Comparison of ENCODE assay signal across 9 mouse cellular contexts in the genomic region with DNA sequence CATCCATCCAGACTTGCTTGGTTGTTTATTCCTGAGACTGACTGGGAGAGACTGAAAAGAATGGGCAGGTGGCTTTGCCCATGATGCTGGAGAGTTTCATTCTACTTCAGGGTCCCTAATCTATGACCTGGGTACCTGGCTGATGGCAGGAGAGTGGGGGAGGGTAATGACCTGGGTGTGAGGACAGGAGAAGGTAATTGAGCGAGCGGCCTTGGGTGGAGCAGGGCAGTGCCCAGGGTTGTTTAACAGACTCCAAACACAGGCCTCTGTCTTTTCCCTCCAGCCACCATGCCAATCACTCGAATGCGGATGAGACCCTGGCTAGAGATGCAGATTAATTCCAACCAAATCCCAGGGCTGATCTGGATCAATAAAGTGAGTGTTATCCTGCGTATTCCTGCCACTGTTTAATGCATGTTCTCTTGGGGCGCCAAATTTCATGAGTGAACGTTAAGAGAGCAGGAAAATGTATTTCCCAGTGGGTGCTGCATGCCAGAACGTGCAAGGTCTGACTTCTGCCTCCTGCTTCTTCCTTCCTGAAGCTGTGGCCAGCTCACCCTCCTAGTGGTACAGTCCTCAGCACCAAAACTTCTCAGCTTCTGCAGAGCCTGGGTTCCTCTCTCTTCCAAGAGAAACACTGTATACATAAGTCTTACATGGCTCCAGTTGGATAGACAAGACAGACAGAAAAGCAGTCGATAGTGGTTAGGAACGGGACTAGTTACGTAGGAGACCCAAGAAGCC. TPM values are rescaled to one million over a fixed set of nuclear protein-coding genes. Genes with fewer than 3 reads are reported as not detected.
DNase-seq lines count a peak whose midpoint lies in the region; ATAC-seq and TF ChIP-seq lines count a peak whose summit lies in the region.
"Had no signal": no experiment of that assay in that cellular context is flagged by ENCODE, and none has a peak within 500 bp of the region (broad histone marks: within the 10 kb centered on the region; RNA-seq: fewer than 3 reads in every experiment).

No protein-coding gene starts in this region.

- H3K9ac ChIP-seq in kidney, postnatal 0 days (ENCODE audit: low read depth, low read length): no peak overlapping the region
- H3K9ac ChIP-seq in hindbrain, embryonic 14.5 days: no peak overlapping the region
- H3K9ac ChIP-seq in midbrain, embryonic 13.5 days (replicated peaks): no peak overlapping the region

- no peaks in the 10 kb centered on the region; the same call in 1 of the 2 replicates for H3K4me1 ChIP-seq in kidney, postnatal 0 days (replicated peaks; ENCODE audit: insufficient read depth, low read length)
- H3K4me1 ChIP-seq in cortical plate, adult 2 months (ENCODE audit: control insufficient read depth, insufficient read depth, low read length): no peaks in the 10 kb centered on the region
- peaks cover 6% of the 10 kb centered on the region; the same call in 1 of the 2 replicates for H3K4me1 ChIP-seq in hindbrain, embryonic 14.5 days (replicated peaks; ENCODE audit: control insufficient read depth, insufficient read depth, low read length)
- peaks cover 5% of the 10 kb centered on the region; the same call in 1 of the 2 replicates for H3K4me1 ChIP-seq in midbrain, embryonic 13.5 days (replicated peaks)

- no peak for DNase-seq in kidney, postnatal 0 days (ENCODE audit: low spot score)
- no peak for DNase-seq in kidney, adult 18-20 months
- DNase-seq in hindbrain, embryonic 14.5 days (ENCODE audit: low spot score): no peak
- DNase-seq in urinary bladder, postnatal 10 days (ENCODE audit: low spot score): no peak
- DNase-seq in urinary bladder, adult 2 months (ENCODE audit: low spot score): no peak

- H3K4me3 ChIP-seq in kidney, postnatal 0 days (replicated peaks; ENCODE audit: low read depth, low read length): peak overlapping the region; percentile 68
- H3K4me3 ChIP-seq in cortical plate, adult 2 months (ENCODE audit: insufficient read depth, low read length): peak overlapping the region; percentile 82; the same call in 1 of the 2 replicates
- H3K4me3 ChIP-seq in hindbrain, embryonic 14.5 days (replicated peaks; ENCODE audit: low read length): 0 out of 2 replicates have a peak overlapping the region, but pooled peaks have one; percentile 77
- peak overlapping the region; percentile 68 for H3K4me3 ChIP-seq in midbrain, embryonic 13.5 days (replicated peaks)

- H3K27ac ChIP-seq in kidney, postnatal 0 days: no peak overlapping the region
- H3K27ac ChIP-seq in cortical plate, adult 2 months (ENCODE audit: insufficient read depth, low read length): no peak overlapping the region
- no peak overlapping the region for H3K27ac ChIP-seq in hindbrain, embryonic 14.5 days
- H3K27ac ChIP-seq in midbrain, embryonic 13.5 days: no peak overlapping the region

- TF ChIP-seq POLR2A in cortical plate, adult 2 months (IDR thresholded peaks at IDR 0.05; ENCODE audit: extremely low read depth, insufficient read depth, low read length): no peak

- TF ChIP-seq CTCF in kidney, postnatal 0 days (IDR thresholded peaks at IDR 0.05; ENCODE audit: low read depth): no peak
- TF ChIP-seq CTCF in cortical plate, adult 2 months (IDR thresholded peaks at IDR 0.05; ENCODE audit: extremely low read depth, insufficient read depth, low read length): no peak

- H3K4me2 ChIP-seq in kidney, postnatal 0 days (ENCODE audit: low read length): peak overlapping the region; percentile 76
- peak overlapping the region; percentile 99; the same call in 1 of the 2 replicates for H3K4me2 ChIP-seq in hindbrain, embryonic 14.5 days (replicated peaks)
- peak overlapping the region; percentile 99 for H3K4me2 ChIP-seq in midbrain, embryonic 13.5 days (replicated peaks)

- H3K27me3 ChIP-seq in kidney, postnatal 0 days (ENCODE audit: insufficient read depth, low read length): no peaks in the 10 kb centered on the region
- H3K27me3 ChIP-seq in hindbrain, embryonic 14.5 days (ENCODE audit: control insufficient read depth, insufficient read depth, low read length): peaks cover 26% of the 10 kb centered on the region
- H3K27me3 ChIP-seq in midbrain, embryonic 13.5 days: peaks cover 37% of the 10 kb centered on the region

- WGBS in kidney, postnatal 0 days: 82% methylated on average over 11 of the region's 11 CpGs
- 84% methylated on average over 11 of the region's 11 CpGs for WGBS in hindbrain, embryonic 14.5 days
- WGBS in midbrain, embryonic 13.5 days: 82% methylated on average over 11 of the region's 11 CpGs

- H3K36me3 ChIP-seq in kidney, postnatal 0 days (ENCODE audit: insufficient read depth, low read length): peaks cover 15% of the 10 kb centered on the region
- H3K36me3 ChIP-seq in hindbrain, embryonic 14.5 days (replicated peaks; ENCODE audit: control insufficient read depth, insufficient read depth): no peaks in the 10 kb centered on the region
- H3K36me3 ChIP-seq in midbrain, embryonic 13.5 days: no peaks in the 10 kb centered on the region

- H3K9me3 ChIP-seq in kidney, postnatal 0 days (replicated peaks; ENCODE audit: low read length): no peaks in the 10 kb centered on the region
- no peaks in the 10 kb centered on the region for H3K9me3 ChIP-seq in hindbrain, embryonic 14.5 days (ENCODE audit: control insufficient read depth, low read length)
- H3K9me3 ChIP-seq in midbrain, embryonic 13.5 days: no peaks in the 10 kb centered on the region

- no peak for ATAC-seq in kidney, postnatal 0 days (replicated peaks; ENCODE audit: low FRiP score, low read depth)
- ATAC-seq in hindbrain, embryonic 14.5 days (ENCODE audit: low FRiP score): no peak
- no peak for ATAC-seq in midbrain, embryonic 13.5 days
- ATAC-seq in megakaryocyte-erythroid progenitor cell, adult 5-6 weeks (replicated peaks; ENCODE audit: low FRiP score, low TSS enrichment, poor library complexity, severe bottlenecking): no peak

RNA-seq across cellular contexts. Expression of gene Irf1, which starts 1.4 kb away (rescaled TPM):
- polyA plus RNA-seq in kidney, postnatal 0 days (2015; fragmentation: Nextera tagmentation; extraction: Ambion mirVana): 14.0 and 17.9 TPM in 2 replicates
- polyA plus RNA-seq in cortical plate, adult 2 months (2012; rRNA removed): 10.9 and 13.8 TPM in 2 replicates
- 2.7 and 3.1 TPM in 2 replicates for polyA plus RNA-seq in hindbrain, embryonic 14.5 days (2014; fragmentation: Nextera tagmentation; extraction: Ambion mirVana)
- polyA plus RNA-seq in midbrain, embryonic 13.5 days (2015; fragmentation: Nextera tagmentation; extraction: Ambion mirVana): 1.5 and 2.0 TPM in 2 replicates
- 3.1 and 4.4 TPM in 2 replicates for total RNA-seq in megakaryocyte-erythroid progenitor cell, adult 5-6 weeks (2014; fragmentation: Nextera tagmentation)
- total RNA-seq in megakaryocyte-erythroid progenitor cell, adult 5-6 weeks (2017): 39.2 and 50.6 TPM in 2 replicates
- 71.6 and 89.5 TPM in 2 replicates for polyA plus RNA-seq in urinary bladder, adult 2 months (2012; rRNA removed)

RNA-seq across cellular contexts. Expression of gene Gm17334, which starts 1.8 kb away (rescaled TPM):
- 0.20 and 0.21 TPM in 2 replicates for polyA plus RNA-seq in kidney, postnatal 0 days (2015; fragmentation: Nextera tagmentation; extraction: Ambion mirVana)
- polyA plus RNA-seq in cortical plate, adult 2 months (2012; rRNA removed): 1.4 and 2.3 TPM in 2 replicates
- not detected in 2 replicates for polyA plus RNA-seq in hindbrain, embryonic 14.5 days (2014; fragmentation: Nextera tagmentation; extraction: Ambion mirVana)
- polyA plus RNA-seq in midbrain, embryonic 13.5 days (2015; fragmentation: Nextera tagmentation; extraction: Ambion mirVana): not detected in 2 replicates
- not detected in 2 replicates for total RNA-seq in megakaryocyte-erythroid progenitor cell, adult 5-6 weeks (2014; fragmentation: Nextera tagmentation)
- total RNA-seq in megakaryocyte-erythroid progenitor cell, adult 5-6 weeks (2017): 0.89 TPM in 1 of 2 replicates, not detected in the other
- polyA plus RNA-seq in urinary bladder, adult 2 months (2012; rRNA removed): 1.8 and 2.3 TPM in 2 replicates

RNA-seq across cellular contexts. Expression of gene Il5, which starts 50.6 kb away (rescaled TPM):
- not detected in 2 replicates for polyA plus RNA-seq in kidney, postnatal 0 days (2015; fragmentation: Nextera tagmentation; extraction: Ambion mirVana)
- 0.15 and 0.34 TPM in 2 replicates for polyA plus RNA-seq in cortical plate, adult 2 months (2012; rRNA removed)
- polyA plus RNA-seq in hindbrain, embryonic 14.5 days (2014; fragmentation: Nextera tagmentation; extraction: Ambion mirVana): not detected in 2 replicates
- not detected in 2 replicates for polyA plus RNA-seq in midbrain, embryonic 13.5 days (2015; fragmentation: Nextera tagmentation; extraction: Ambion mirVana)
- total RNA-seq in megakaryocyte-erythroid progenitor cell, adult 5-6 weeks (2014; fragmentation: Nextera tagmentation): not detected in 2 replicates
- total RNA-seq in megakaryocyte-erythroid progenitor cell, adult 5-6 weeks (2017): not detected in 2 replicates
- 0.12 and 0.21 TPM in 2 replicates for polyA plus RNA-seq in urinary bladder, adult 2 months (2012; rRNA removed)
- total RNA-seq: gastrocnemius, adult 8-10 months had no signal
